Mouse (Mus musculus): ENCODE results near the gene Dydc1. TPM values are rescaled to one million over a fixed set of nuclear protein-coding genes. Genes with fewer than 3 reads are reported as not detected.

The Dydc1 gene
- total RNA-seq, 1 experiment from 2014 or later = not detected

GRCm38 (mm10) chr14:41098726-41099125 is 26.0 kb downstream of the Dydc1 start:
- no peak for DNase-seq

DNA sequence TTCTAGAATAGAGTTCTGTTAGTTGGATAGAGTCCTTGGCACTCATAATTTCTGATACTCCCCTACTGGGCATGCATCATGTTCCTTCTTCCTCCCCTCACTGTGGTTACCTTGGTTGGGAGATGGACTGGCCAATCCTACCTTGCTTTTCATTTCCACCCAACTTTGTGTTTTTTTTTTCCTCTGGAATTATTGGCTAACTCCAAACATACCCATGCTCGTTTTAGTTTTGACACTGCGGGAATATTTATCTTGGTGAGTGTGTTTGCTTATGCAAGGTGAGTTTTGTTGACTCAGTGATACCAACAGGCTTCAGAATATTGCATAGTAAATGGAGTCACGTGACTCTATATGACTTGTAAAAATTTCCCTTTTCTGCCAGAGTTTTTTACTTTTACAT is 28.0 kb downstream of the Dydc1 start:
- DNase-seq = no peak

DNA sequence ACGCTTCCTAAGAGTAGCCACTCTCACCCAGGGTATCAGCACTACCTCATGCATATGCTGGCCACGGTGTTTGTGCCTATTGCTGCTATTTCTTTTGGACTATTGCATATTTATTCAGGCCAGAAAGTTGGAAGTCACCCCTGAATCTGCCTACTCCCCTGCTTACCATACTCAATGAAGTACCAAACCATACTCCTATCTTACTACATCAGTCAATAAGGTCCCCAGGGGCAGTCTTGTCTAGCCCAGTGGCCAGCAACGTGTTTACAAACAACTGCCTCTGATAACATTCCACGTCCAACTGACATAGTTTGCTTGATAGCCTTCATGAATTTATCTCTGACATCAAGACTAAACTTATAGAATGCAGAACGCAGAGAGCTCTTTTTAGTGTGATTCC is 28.5 kb downstream of the Dydc1 start:
- DNase-seq = no peak

- DNase-seq = no peak
Measured at GRCm38 (mm10) chr14:41102269-41102668, 29.6 kb downstream of the Dydc1 start.

GRCm38 (mm10) chr14:41104853-41105444 is 32.2 kb downstream of the Dydc1 start, which contains the start of gene Mat1a:
TSS of gene Mat1a (plus strand) at chr14:41105035.
- no peak for DNase-seq

GRCm38 (mm10) chr14:41111031-41111668 is 38.4 kb downstream of the Dydc1 start:
- no peak for DNase-seq

DNA sequence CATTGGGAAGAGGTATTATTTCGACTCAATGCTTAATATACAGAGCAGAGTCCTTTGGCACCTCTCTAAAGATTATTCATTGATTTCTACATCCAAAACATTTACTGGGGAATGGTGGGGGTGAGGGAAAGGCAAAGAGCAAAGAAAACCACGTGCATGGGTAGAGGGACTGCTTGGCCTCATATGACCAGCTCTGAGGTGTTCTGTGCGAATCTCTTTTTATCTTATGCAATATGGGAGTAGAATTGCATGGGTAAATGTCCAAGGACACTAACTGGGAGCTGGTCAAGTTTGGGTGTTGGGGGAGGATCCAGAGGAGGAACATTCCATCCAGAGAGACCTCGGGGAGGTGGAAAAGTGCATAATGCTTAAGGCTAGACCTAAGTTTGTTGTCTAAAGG is 40.2 kb downstream of the Dydc1 start:
- DNase-seq = no peak

DNA sequence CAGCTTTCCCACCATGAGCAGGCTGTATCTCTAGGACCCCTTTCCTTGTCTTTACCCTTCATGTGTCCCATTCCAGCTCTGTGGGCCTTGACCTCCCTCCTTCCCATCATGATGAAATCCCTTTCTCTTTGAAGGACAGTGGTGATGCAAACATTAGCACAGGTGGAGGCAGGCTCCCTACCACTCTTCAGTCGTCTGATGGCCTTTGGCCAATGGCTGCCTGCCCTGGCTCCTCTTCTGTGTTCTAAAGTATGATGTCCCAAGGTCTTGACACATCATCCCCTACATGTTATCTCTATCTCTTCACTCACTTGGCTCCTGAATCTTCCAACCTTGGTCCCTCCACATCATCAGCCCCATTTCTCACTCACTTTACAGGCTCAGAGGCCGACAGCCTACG is 43.6 kb downstream of the Dydc1 start:
- DNase-seq = no peak

DNA sequence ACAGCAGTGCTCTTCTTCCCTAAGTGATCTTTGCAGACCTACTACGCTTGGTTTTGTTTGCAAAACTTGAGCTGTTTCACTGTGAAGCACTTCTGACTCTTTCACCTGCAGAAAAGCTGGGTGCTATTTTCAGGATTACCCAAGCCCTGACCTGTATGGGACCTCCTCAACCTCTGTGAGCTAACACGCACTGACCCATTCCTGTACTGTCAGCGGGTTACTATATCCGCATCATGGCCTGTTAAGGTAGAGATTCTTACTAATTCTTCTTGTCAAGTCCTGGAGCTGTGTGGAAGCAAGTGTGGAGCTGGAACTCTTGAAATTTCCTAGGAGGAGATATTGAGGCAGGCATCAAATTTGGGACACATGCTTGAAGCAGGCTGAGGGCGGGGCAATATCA is 52.0 kb downstream of the Dydc1 start:
- DNase-seq = no peak

GRCm38 (mm10) chr14:41127997-41128396 is 55.3 kb downstream of the Dydc1 start:
- DNase-seq = peak; percentile 39

DNA sequence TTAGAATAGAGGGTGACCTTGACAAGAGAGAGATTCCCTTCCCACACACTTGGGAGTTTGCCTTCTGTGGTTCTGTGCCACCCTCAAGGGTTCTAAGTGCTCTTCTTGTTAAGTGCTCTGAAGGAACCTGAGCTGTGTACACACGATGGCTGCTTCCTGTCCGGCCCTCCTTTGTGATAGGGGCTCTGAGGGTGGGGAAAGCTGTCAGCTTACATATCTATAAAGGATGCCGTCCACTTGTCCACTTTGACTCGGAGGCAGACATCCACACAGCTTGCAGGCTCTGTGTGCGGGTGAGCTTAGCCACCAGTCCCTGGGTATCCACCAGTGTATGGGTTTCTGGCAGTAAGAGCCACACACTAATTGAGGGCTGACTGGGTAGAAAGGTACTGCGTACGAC is 58.8 kb downstream of the Dydc1 start, which contains the start of gene Sftpa1:
TSS of gene Sftpa1 (plus strand) at position 243 of the 400 bp plus-strand sequence.
- DNase-seq = no peak

- DNase-seq = no peak
Measured at GRCm38 (mm10) chr14:41137006-41137405, 64.3 kb downstream of the Dydc1 start.

DNA sequence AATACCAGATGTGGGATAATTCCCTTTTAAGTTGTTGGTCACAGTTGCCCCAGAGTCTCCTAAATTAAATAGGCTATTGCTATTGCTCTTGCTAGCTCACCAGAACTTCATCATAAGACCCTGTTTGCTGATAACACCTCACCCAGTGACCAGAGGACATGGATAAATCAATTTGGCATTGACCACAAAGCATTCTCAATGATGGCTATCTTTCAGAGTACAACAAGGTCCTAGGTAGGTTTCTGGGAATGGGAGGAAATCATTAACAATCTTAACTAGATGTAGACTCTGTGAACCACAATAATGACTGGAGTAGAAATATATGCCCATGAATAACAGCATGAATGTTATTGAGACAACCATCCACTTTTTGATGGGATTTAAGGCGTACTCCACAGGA is 68.0 kb downstream of the Dydc1 start:
- DNase-seq = no peak

Other genes with a start within 250 kb of the Dydc1 start
- 1.4 and 3.0 TPM in 2 replicates for gene Sh2d4b, start 179.6 kb upstream of the Dydc1 start, total RNA-seq (2021)
- gene Tspan14, start 106.1 kb upstream of the Dydc1 start, total RNA-seq (2021) = 43.8 and 47.6 TPM in 2 replicates
- gene Fam213a, start 59.1 kb upstream of the Dydc1 start, total RNA-seq (2021) = 179 and 192 TPM in 2 replicates
- 0.59 and 0.64 TPM in 2 replicates for gene Dydc2, start 3.7 kb upstream of the Dydc1 start, total RNA-seq (2021)
- gene Mat1a, start 32.1 kb downstream of the Dydc1 start, total RNA-seq (2021) = 21.7 and 341 TPM in 2 replicates
- gene Sftpa1, start 58.9 kb downstream of the Dydc1 start, total RNA-seq (2021) = 0.11 and 1.8 TPM in 2 replicates
- gene Mbl1, start 78.5 kb downstream of the Dydc1 start, total RNA-seq (2021) = 0.64 and 24.3 TPM in 2 replicates
- gene Sftpd, start 112.2 kb downstream of the Dydc1 start, total RNA-seq (2021) = not detected in 2 replicates
- gene Gm2832, start 205.9 kb downstream of the Dydc1 start, total RNA-seq (2021) = not detected in 2 replicates

Data from adrenal gland, postnatal 14 days (tissue).